Mouse (Mus musculus) thymus, adult 2 months (tissue): ENCODE data around the gene Maml3.

ENCODE experiments used
- CTCF ChIP-seq: fragments of 200-500 bp; IDR thresholded peaks from 2 replicates; pipeline ENCODE4 v1.5.1; 2012; ENCODE audit warnings: mild to moderate bottlenecking, control low read depth, low read length, moderate library complexity, borderline replicate concordance; ENCODE audit not compliant: control insufficient read depth, poor library complexity, insufficient read depth; ENCODE audit errors: extremely low read depth
- POLR2A ChIP-seq: fragments of 200-500 bp; IDR thresholded peaks from 2 replicates; pipeline ENCODE4 v1.6.1; 2012; ENCODE audit warnings: mild to moderate bottlenecking, low read length, control low read depth, moderate library complexity; ENCODE audit not compliant: control insufficient read depth, poor library complexity, insufficient read depth; ENCODE audit errors: extremely low read depth

DNA sequence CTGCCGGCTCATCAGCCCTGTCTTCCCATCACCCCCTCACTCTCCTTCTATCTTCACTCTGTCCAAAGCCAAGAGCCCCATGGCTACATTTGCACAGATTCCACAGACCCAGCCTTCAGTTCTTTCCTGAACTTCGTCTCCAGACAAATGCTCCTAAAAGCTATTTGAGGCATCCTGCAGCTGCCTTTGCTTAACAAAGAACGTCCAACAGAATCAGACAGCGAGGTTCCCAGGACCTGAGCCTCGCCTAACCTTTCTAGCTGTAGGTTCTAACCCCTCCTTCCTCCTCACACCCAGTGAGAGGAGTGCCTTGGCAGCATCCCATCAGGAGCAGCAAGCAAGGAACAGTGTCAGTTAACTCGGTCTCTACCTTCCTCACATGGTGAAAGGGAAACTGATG, 132.3 kb downstream of the Maml3 start:
- TF ChIP-seq CTCF (no peak), POLR2A (no peak)
